ENCODE assay signal across 8 mouse cellular contexts in genomic region chr6:54327626-54328003, GRCm38 (mm10). TPM values are rescaled to one million over a fixed set of nuclear protein-coding genes. Genes with fewer than 3 reads are reported as not detected.
A peak's percentile ranks its signal among the peaks of the same experiment; 100 is the strongest.
DNase-seq lines count a peak whose midpoint lies in the region; ATAC-seq and TF ChIP-seq lines count a peak whose summit lies in the region.

No protein-coding gene starts in this region.

- H3K9ac ChIP-seq in hindbrain, postnatal 0 days (replicated peaks; ENCODE audit: low read length): peak overlapping the region; percentile 28; the same call in 1 of the 2 replicates

- ATAC-seq in hindbrain, postnatal 0 days: no peak
- peak; percentile 64 for ATAC-seq in megakaryocyte, adult 5-6 weeks (ENCODE audit: poor library complexity, severe bottlenecking)

- peak overlapping the region; percentile 49 for H3K4me3 ChIP-seq in hindbrain, postnatal 0 days (ENCODE audit: low read length)

- WGBS in hindbrain, postnatal 0 days: 1% methylated on average over 28 of the region's 28 CpGs

- H3K36me3 ChIP-seq in hindbrain, postnatal 0 days (ENCODE audit: insufficient read depth, low read length): no peaks in the 10 kb centered on the region

- no peak for TF ChIP-seq CTCF in hindbrain, postnatal 0 days (IDR thresholded peaks at IDR 0.05; ENCODE audit: low read depth)

- H3K27me3 ChIP-seq in hindbrain, postnatal 0 days (ENCODE audit: insufficient read depth, low read length): peaks cover 32% of the 10 kb centered on the region

- H3K27ac ChIP-seq in hindbrain, postnatal 0 days: no peak overlapping the region

- peak; percentile 77 for DNase-seq in adrenal gland, postnatal 25 days
- DNase-seq in embryo, embryonic 10 days (ENCODE audit: low spot score): peak; percentile 41
- peak; percentile 23 to 30 for DNase-seq in gastrocnemius, postnatal 36 days
- DNase-seq in hindbrain, postnatal 0 days (ENCODE audit: low spot score): peak; percentile 57
- peak; percentile 59 to 68 for DNase-seq in left cerebral cortex, postnatal 36 days (ENCODE audit: low spot score in 2 of 2)
- peak; percentile 51 for DNase-seq in right cerebral cortex, postnatal 14 days
- DNase-seq in adipocyte (ENCODE audit: low spot score): no peak

- intact Hi-C loops in gastrocnemius, postnatal 36 days (cut with DNase I): loop anchor here (5.0 kb wide), 1 partner anchor 70 kb away; no protein-coding TSS in a partner anchor
- intact Hi-C loops in left cerebral cortex, postnatal 36 days (cut with DNase I): loop anchor here (5.0 kb wide), 1 partner anchor 80 kb away; no protein-coding TSS in a partner anchor

- H3K9me3 ChIP-seq in hindbrain, postnatal 0 days (ENCODE audit: low read length): no peaks in the 10 kb centered on the region

- peak overlapping the region; percentile 100 for H3K4me2 ChIP-seq in hindbrain, postnatal 0 days (ENCODE audit: low read depth, low read length)

- no peaks in the 10 kb centered on the region; the same call in 1 of the 2 replicates for H3K4me1 ChIP-seq in hindbrain, postnatal 0 days (ENCODE audit: insufficient read depth, low read length)

RNA-seq across cellular contexts. Expression of gene Prr15, which starts 2.0 kb away (rescaled TPM):
- total RNA-seq in adrenal gland, postnatal 25 days (2021): 2.9 and 3.2 TPM in 2 replicates
- under 1 TPM; 0.61 to 0.64 TPM for total RNA-seq in gastrocnemius, postnatal 36 days (2021)
- total RNA-seq in hindbrain, postnatal 0 days (2014; rRNA removed): 0.37 and 1.3 TPM in 2 replicates
- polyA plus RNA-seq in hindbrain, postnatal 0 days (2015; fragmentation: Nextera tagmentation; extraction: Ambion mirVana): 1.4 and 1.8 TPM in 2 replicates
- 1 to 10 TPM; 1.4 to 1.8 TPM for total RNA-seq in left cerebral cortex, postnatal 36 days (2021)
- total RNA-seq in megakaryocyte, adult 5-6 weeks (2015): 0.27 TPM in 1 of 2 replicates, not detected in the other
- total RNA-seq in megakaryocyte, adult 5-6 weeks (2017): not detected in 2 replicates
